Mouse (Mus musculus): ENCODE measurements around the gene Sowahc.

Gene Sowahc

DNA sequence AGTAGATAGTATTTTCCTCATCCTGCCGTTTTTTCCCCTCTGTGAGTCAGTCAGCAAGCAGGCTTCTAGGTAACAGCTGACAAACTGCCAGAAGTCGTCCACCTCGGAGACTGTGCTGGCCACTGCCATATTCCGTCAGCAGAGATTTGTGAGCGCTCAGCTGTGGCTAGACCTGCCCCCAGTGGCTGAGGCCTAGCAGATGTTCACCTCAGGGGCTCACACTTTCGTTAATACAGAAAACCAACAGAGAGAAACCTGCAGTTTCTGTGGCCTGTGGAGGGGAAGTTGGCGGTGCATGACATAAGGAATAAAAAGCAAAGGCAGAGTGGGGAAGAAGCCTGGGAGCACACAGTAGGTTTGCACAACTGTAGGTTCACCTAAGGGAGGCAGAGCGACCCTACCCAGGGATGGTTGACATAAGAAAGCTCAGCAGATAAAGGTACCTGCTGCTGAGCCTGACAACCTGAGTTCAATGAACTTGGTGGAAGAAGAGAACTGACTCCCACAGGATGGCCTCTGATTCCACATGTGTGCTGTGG lies 31.9 kb downstream of the Sowahc start:
- DNase-seq (ENCODE audit: low read depth in 1 of 2, low spot score in 2 of 2) = no peak

DNA sequence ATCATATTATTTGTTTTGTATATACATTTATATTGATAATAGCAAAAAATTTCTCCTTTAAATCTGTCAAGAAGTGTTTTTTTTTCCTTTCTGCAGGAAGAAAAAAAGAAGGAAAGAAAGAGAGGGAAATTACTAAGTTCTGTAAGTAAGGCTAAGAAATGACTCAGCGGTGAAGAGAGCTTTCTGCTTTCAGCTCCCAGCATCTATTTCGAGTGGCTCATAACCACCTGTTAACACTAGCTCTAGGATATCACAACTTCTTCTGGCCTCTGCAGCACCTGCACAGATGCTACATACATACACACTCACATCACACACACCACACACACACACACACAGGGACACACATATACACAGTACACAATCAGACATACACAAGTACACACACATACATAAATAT lies 34.8 kb downstream of the Sowahc start:
- DNase-seq (ENCODE audit: low read depth in 1 of 2, low spot score in 2 of 2) = no peak

DNA sequence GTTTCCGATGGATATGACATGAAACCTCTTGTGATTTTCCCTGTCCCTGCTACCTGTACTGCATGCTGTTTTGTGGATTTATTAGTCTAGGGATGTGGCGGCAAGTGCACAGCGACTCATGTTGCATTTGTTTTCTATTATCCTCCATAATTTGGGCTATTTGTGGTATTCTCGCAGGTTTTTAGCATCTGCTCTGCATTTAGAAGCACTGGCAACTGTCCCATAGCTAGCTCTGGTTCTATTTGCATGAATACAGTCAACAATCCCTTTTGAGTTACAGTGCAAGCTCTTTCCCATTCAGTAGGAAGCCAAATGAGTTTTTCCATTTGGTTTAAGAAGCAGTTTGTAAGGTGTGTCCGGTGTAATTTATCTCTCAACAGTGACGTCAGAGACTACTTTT lies 37.8 kb downstream of the Sowahc start:
- DNase-seq (ENCODE audit: low read depth in 1 of 2, low spot score in 2 of 2) = no peak

DNA sequence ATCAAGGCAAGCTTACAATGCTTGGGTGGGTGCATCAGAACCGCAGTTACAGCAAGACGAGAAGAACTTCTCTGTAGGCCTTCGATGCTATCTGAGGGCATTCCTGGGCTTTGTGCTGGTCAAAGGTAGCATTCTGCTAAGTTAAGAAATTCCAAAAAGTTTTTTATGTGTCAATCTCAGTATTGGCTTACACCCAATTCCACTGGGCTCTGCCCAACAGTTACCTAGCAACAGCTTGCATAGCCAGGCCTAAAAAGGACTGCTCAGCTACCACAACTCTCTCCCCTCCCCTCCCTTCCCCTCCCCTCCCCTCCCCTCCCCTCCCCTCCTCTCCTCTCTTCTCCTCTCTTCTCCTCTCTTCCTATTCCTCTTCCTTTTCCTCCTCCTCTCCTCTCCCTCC lies 39.9 kb downstream of the Sowahc start:
- DNase-seq (ENCODE audit: low read depth in 1 of 2, low spot score in 2 of 2) = no peak

DNA sequence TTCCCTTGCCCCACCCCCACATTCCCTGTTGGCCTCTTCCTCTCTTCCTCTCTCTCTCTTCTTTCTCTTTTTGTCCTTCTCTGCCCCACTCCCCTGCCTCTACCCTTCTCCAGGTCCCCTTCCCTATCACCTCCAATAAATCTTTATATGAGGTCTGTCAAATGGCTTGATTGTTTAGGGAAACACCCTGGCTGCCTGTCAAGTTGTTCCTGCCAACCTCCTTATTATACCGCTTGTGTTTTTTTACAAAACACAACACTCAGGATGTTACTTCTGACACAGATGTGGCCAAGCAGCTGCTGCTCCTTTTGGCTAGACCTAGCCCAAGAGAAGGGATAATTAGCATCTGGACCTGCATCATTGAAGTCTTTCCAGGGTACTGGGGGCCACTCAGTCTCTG lies 40.3 kb downstream of the Sowahc start:
- no peak for DNase-seq (ENCODE audit: low read depth in 1 of 2, low spot score in 2 of 2)

DNA sequence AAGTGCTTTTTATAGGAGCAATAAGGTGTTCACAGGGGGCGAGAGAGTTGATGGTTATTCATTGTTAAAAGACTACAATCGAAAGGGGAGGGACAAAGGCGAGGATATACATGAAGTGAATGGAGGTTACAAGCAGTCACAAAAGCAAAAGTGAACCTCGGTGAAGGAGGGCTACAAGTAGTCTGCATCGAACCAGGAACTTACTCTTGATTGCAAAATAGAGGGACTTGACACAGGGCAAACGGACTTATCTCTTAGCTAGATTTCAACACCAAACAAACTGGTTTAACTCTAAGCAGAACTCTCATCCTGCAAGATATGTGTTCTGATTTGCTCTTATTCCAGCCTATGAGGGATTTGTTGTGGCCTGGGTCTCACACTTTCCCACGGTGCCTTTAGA lies 41.2 kb downstream of the Sowahc start:
- no peak for DNase-seq (ENCODE audit: low read depth in 1 of 2, low spot score in 2 of 2)

DNA sequence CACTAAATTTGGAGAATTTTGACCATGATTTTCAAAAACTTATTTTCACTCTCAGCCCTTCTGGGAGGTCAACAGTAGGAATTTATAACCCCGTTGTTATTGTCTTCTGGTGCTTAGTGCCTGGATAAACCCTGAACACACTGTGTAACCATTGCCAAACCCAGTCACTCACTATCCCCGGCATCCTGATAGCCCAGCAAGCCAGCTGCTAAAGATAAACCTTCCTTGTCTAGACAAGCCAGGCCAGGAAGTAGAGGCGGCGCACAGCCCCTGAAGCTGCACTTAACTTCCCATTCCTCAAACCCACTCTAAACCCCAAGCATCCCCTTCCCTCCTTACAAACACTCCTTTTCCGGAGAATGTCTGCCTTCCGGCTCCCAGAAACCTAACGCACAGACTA lies 43.3 kb downstream of the Sowahc start:
- DNase-seq (ENCODE audit: low read depth in 1 of 2, low spot score in 2 of 2) = no peak

DNA sequence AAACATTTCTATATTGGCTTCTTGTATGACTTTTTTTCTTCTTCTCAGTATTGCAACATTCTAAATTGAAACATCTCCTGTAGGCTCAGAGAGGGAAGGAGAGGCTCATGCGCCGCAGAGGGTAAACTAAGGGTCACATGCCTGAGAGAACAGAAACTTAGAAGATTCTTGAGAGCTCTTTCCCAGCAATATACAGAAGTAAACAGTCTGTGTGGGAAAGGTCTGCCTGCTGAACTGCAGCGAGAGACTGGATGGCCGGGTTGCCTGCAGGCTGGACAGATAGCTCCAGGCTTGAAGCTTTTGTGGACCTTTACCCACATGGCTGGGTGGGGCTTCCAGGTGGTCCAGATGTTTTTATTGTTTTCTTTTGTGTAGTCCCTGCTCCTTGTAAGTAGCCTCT lies 43.9 kb downstream of the Sowahc start:
- peak; percentile 42 to 49 for DNase-seq (ENCODE audit: low read depth in 1 of 2, low spot score in 2 of 2)

DNA sequence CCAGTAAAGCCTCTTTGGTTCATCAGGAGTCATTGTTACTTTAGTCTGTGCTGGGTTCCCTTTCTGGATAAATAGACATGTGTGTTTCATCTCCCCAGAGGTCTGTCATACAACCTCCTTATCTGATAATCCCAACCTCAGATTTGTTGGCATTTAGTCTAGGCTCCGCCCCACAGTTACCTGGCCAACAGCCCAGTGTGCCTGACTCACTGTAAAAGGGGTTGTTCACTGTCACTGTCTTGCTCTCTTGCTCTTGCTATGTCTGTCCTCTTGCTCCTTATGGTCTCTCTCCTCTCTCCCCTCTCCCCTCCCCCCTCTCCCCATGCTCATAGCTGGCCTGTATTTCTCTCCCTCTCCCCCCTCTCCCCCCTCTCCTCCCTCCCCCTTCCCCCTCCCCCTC lies 44.3 kb downstream of the Sowahc start:
- DNase-seq (ENCODE audit: low read depth in 1 of 2, low spot score in 2 of 2) = no peak

DNA sequence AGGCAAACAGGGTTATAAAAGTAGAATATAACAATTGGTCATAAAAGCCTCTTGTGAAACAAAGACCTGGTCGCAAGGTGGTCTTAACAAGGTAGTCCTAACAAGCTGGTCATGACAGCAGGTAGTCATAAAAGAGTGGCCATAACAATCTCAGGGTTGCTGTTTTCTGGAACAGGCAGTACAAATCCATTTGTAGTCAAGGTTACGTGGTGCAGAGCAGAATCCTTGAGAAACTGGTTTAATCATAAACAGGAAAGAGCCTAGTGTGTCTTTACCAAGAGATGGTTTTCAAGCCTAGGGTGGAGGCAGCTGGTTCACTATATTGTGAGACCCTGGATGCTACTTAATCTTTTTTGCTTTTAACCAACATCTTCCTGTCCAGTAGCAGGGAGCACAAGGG lies 45.5 kb downstream of the Sowahc start:
- no peak for DNase-seq (ENCODE audit: low read depth in 1 of 2, low spot score in 2 of 2)

DNA sequence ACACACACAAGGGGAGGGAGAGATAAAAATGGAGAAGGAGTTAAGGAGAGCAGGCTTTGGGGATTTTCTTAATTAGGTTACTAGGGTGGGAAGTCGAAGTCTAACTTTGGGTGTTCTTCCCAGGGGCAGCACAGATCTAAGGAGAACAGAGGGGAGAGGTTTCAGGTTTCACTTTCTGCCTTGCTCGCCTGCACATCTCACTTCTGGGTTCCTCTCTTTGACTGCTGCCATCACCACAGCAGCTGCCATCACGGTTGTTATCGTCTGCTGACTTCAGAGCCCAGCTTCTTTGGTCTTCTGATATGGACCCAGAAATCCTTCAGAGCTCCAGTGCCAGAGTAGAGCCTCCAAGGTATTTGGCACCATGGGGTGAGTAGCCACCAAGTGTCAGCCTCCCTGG lies 46.4 kb downstream of the Sowahc start:
- DNase-seq (ENCODE audit: low read depth in 1 of 2, low spot score in 2 of 2) = no peak

DNA sequence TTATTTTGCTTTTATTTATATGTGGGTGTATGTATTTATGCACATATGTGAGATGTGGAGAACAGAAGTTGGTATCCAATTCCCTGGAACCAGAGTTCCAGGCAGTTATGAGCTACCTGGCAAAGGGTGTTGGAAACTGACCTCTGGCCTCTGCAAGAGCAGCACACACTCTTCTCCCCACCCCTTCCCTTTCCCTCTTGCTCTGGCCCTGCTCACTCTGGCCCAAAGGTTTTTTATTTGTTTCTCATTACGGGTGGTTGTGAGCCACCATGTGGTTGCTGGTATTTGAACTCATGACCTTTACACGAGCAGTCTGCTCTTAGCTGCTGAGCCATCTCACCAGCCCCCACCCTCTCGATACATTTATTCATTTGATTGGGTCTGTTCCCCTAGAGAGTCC lies 47.0 kb downstream of the Sowahc start:
- DNase-seq (ENCODE audit: low read depth in 1 of 2, low spot score in 2 of 2) = no peak

DNA sequence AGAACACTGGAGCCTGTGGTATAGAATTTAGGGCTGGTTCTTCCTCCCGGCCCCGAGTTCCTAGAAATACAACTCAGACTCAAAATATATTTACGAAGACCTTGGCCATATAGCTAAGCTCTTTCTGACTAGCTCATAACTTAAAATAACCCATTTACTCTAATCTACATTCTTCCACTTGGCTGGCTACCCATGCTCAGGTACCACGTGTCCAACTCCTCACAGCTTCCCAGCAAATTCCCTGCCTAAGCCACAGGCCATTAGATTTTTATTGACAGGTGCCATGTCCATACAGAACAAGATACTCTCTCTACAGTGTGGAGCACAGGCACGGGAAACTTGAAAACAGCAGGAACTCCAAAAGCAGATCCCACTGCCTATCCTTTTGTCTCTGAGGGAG lies 54.0 kb downstream of the Sowahc start:
- DNase-seq (ENCODE audit: low read depth in 1 of 2, low spot score in 2 of 2) = no peak

Measured in monocyte, adult 2 months (primary cell).